Mouse (Mus musculus) thymus, adult 2 months (tissue): ENCODE measurements at regions not wholly inside any gene's neighbourhood (a gene's known extent, or its start where the extent isn't known, plus 50 kb on each side); places are given as distances from the start of the nearest gene placed in this dataset.

Experiments
- CTCF ChIP-seq: fragments of 200-500 bp; IDR thresholded peaks from 2 replicates; pipeline ENCODE4 v1.5.1; 2012; ENCODE audit warnings: mild to moderate bottlenecking, control low read depth, low read length, moderate library complexity, borderline replicate concordance; ENCODE audit not compliant: control insufficient read depth, poor library complexity, insufficient read depth; ENCODE audit errors: extremely low read depth
- POLR2A ChIP-seq: fragments of 200-500 bp; IDR thresholded peaks from 2 replicates; pipeline ENCODE4 v1.6.1; 2012; ENCODE audit warnings: mild to moderate bottlenecking, low read length, control low read depth, moderate library complexity; ENCODE audit not compliant: control insufficient read depth, poor library complexity, insufficient read depth; ENCODE audit errors: extremely low read depth

DNA sequence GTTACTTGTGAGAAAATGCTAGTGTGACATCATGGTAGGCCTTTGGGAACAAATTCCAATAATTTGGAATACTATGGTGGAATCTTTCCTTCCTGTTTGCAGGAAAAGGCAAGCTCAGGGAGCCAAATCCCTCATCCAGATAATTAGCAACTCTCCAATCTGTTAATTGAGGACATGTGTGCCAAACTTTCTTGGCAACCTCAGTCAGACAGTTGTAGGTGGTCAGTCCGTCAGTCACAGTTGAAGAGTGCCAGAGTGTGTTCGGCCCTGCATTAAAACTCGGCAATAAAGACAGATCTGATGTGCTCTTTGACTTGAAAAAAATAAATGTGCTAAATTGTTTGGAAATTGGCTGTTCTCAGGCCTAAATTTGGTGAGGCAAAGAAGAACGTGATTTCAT is 83.1 kb upstream of the Cypt12 start:
- TF ChIP-seq CTCF (no peak), POLR2A (no peak)
